Mouse (Mus musculus) liver, embryonic 11.5 days (tissue): Measurements from ENCODE around the gene A530016L24Rik. TPM values are rescaled to one million over a fixed set of nuclear protein-coding genes. Genes with fewer than 3 reads are reported as not detected.

ENCODE experiments used
- ATAC-seq: fragments of 200-750 bp; cut with Nextera tagmentation; replicated peaks from 2 replicates; pipeline ENCODE4 v1.8.0; 2017; ENCODE audit warnings: moderate number of reproducible peaks, mild to moderate bottlenecking, moderate TSS enrichment, moderate library complexity; ENCODE audit not compliant: low FRiP score
- DNase-seq: peaks from one replicate; pipeline ENCODE4 v3.0.0-alpha.2; 2017; ENCODE audit warnings: low spot score
- H3K27ac ChIP-seq: fragments of 300-500 bp; sonication (generic); 2 replicates; pipeline ENCODE4 v1.5.1; 2014; ENCODE audit warnings: mild to moderate bottlenecking, low read depth, low read length, control low read depth
- H3K27me3 ChIP-seq: fragments of 300-500 bp; sonication (generic); replicated peaks from 2 replicates; pipeline ENCODE4 v1.6.1; 2014; ENCODE audit warnings: low read length, mixed read lengths; ENCODE audit not compliant: control insufficient read depth, insufficient read depth
- H3K36me3 ChIP-seq: fragments of 300-500 bp; sonication (generic); 2 replicates; pipeline ENCODE4 v1.6.1; 2014; ENCODE audit warnings: mild to moderate bottlenecking, low read length, moderate library complexity, mixed read lengths; ENCODE audit not compliant: control insufficient read depth, insufficient read depth
- H3K4me1 ChIP-seq: fragments of 300-500 bp; sonication (generic); replicated peaks from 2 replicates; pipeline ENCODE4 v1.6.1; 2014; ENCODE audit warnings: low read length, mixed read lengths; ENCODE audit not compliant: control insufficient read depth, insufficient read depth
- H3K4me2 ChIP-seq: fragments of 300-500 bp; sonication (generic); 2 replicates; pipeline ENCODE4 v1.6.1; 2014; ENCODE audit warnings: mild to moderate bottlenecking, control low read depth, moderate library complexity
- H3K4me3 ChIP-seq: fragments of 300-500 bp; sonication (generic); 2 replicates; pipeline ENCODE4 v1.5.1; 2014; ENCODE audit warnings: low read depth, low read length, control low read depth
- H3K9ac ChIP-seq: fragments of 300-500 bp; sonication (generic); 2 replicates; pipeline ENCODE4 v1.6.1; 2014; ENCODE audit warnings: low read depth, low read length, control low read depth
- H3K9me3 ChIP-seq: fragments of 300-500 bp; sonication (generic); 2 replicates; pipeline ENCODE4 v1.6.1; 2016; ENCODE audit warnings: low read length, inconsistent platforms, mixed read lengths; ENCODE audit not compliant: control insufficient read depth
- WGBS: fragments of 180-500 bp; shearing (Covaris S2); extraction: QIAGEN DNeasy Blood & Tissue Kit; methylation state at CpG from one replicate; pipeline ENCODE4 v1.1.7; 2014; 5-methylcytosine and 5-hydroxymethylcytosine counted together
- polyA plus RNA-seq: library from polyadenylated mRNA; unstranded; fragments of >200 nt; fragmentation: Nextera tagmentation; extraction: Ambion mirVana; gene quantifications from 2 replicates; pipeline ENCODE4 v1.2.1, GENCODE M21; 2014

The A530016L24Rik gene
- polyA plus RNA-seq, 1 experiment from 2014 or later = 0.11 TPM

GRCm38 (mm10) chr12:112489535-112489934 is 287 bp downstream of the A530016L24Rik start:
- H3K9me3 ChIP-seq = no peaks in the 10 kb centered on the region
- H3K27me3 ChIP-seq = no peaks in the 10 kb centered on the region
- H3K27ac ChIP-seq = no peak overlapping the region
- no peak overlapping the region for H3K4me2 ChIP-seq
- 89% methylated on average over 9 of the region's 9 CpGs for WGBS
- ATAC-seq (no peak), DNase-seq (no peak)
- peaks cover 4% of the 10 kb centered on the region; the same call in 1 of the 2 replicates for H3K4me1 ChIP-seq
- H3K9ac ChIP-seq = no peak overlapping the region
- H3K36me3 ChIP-seq = no peaks in the 10 kb centered on the region
- no peak overlapping the region for H3K4me3 ChIP-seq

- no peaks in the 10 kb centered on the region for H3K36me3 ChIP-seq
- no peak overlapping the region for H3K27ac ChIP-seq
- DNase-seq = no peak
- H3K27me3 ChIP-seq = no peaks in the 10 kb centered on the region
- H3K9me3 ChIP-seq = no peaks in the 10 kb centered on the region
- H3K4me3 ChIP-seq = no peak overlapping the region
- WGBS = 35% methylated on average over 3 of the region's 3 CpGs
- no peak overlapping the region for H3K9ac ChIP-seq
- H3K4me2 ChIP-seq = no peak overlapping the region
- no peak for ATAC-seq
- peaks cover 4% of the 10 kb centered on the region; the same call in 1 of the 2 replicates for H3K4me1 ChIP-seq
These were observed 1.2 kb downstream of the A530016L24Rik start for GRCm38 (mm10) chr12:112490444-112490939.

- WGBS = 81% methylated on average over 5 of the region's 5 CpGs
- Histone ChIP-seq H3K27me3 (0 out of 2 replicates have a peak, but pooled peaks cover 3% of the 10 kb centered on the region), H3K27ac (no peak overlapping the region), H3K4me2 (no peak overlapping the region), H3K9me3 (no peaks in the 10 kb centered on the region), H3K4me1 (no peaks in the 10 kb centered on the region), H3K9ac (no peak overlapping the region), H3K36me3 (no peaks in the 10 kb centered on the region), H3K4me3 (no peak overlapping the region)
- ATAC-seq = no peak
- no peak for DNase-seq
These were observed 6.9 kb downstream of the A530016L24Rik start for GRCm38 (mm10) chr12:112496136-112496535.

GRCm38 (mm10) chr12:112497731-112498130 is 8.5 kb downstream of the A530016L24Rik start:
- Histone ChIP-seq H3K9ac (no peak overlapping the region), H3K36me3 (no peaks in the 10 kb centered on the region), H3K4me1 (peaks cover 9% of the 10 kb centered on the region), H3K9me3 (no peaks in the 10 kb centered on the region), H3K4me3 (no peak overlapping the region), H3K27ac (no peak overlapping the region), H3K27me3 (0 out of 2 replicates have a peak, but pooled peaks cover 3% of the 10 kb centered on the region), H3K4me2 (no peak overlapping the region)
- no peak for DNase-seq
- WGBS = 75% methylated on average over 8 of the region's 8 CpGs
- ATAC-seq = no peak

- Histone ChIP-seq H3K4me2 (no peak overlapping the region), H3K4me1 (peaks cover 18% of the 10 kb centered on the region), H3K27ac (no peak overlapping the region), H3K4me3 (no peak overlapping the region), H3K36me3 (no peaks in the 10 kb centered on the region), H3K9me3 (no peaks in the 10 kb centered on the region), H3K27me3 (0 out of 2 replicates have a peak, but pooled peaks cover 3% of the 10 kb centered on the region), H3K9ac (no peak overlapping the region)
- WGBS = 38% methylated on average over 11 of the region's 11 CpGs
- no peak for DNase-seq
- peak; percentile 24; the same call in 1 of the 2 replicates for ATAC-seq
These were observed 9.4 kb downstream of the A530016L24Rik start for GRCm38 (mm10) chr12:112498683-112499082.

- H3K9ac ChIP-seq = no peak overlapping the region
- WGBS = 12% methylated on average over 19 of the region's 19 CpGs
- H3K27ac ChIP-seq = no peak overlapping the region
- ATAC-seq (peak; percentile 49), DNase-seq (no peak)
- H3K27me3 ChIP-seq = no peaks in the 10 kb centered on the region
- H3K4me2 ChIP-seq = peak overlapping the region; percentile 47
- H3K4me3 ChIP-seq = no peak overlapping the region
- no peaks in the 10 kb centered on the region for H3K36me3 ChIP-seq
- no peaks in the 10 kb centered on the region for H3K9me3 ChIP-seq
- peaks cover 18% of the 10 kb centered on the region for H3K4me1 ChIP-seq
These were observed 13.9 kb downstream of the A530016L24Rik start for GRCm38 (mm10) chr12:112503003-112503771.

- Histone ChIP-seq H3K4me1 (peaks cover 22% of the 10 kb centered on the region), H3K9me3 (no peaks in the 10 kb centered on the region)
These were observed 17.0 kb downstream of the A530016L24Rik start for GRCm38 (mm10) chr12:112506267-112506666.

GRCm38 (mm10) chr12:112507264-112507663 is 18.0 kb downstream of the A530016L24Rik start:
- no peaks in the 10 kb centered on the region for H3K36me3 ChIP-seq
- 41% methylated on average over 4 of the region's 4 CpGs for WGBS
- no peak overlapping the region for H3K4me3 ChIP-seq
- peaks cover 30% of the 10 kb centered on the region for H3K27me3 ChIP-seq
- no peak overlapping the region for H3K4me2 ChIP-seq
- peaks cover 16% of the 10 kb centered on the region for H3K4me1 ChIP-seq
- DNase-seq (no peak), ATAC-seq (no peak)
- H3K9ac ChIP-seq = no peak overlapping the region
- H3K27ac ChIP-seq = no peak overlapping the region
- H3K9me3 ChIP-seq = no peaks in the 10 kb centered on the region

More at GRCm38 (mm10) chr12:112506267-112506666, 17.0 kb downstream of the A530016L24Rik start:
- Histone ChIP-seq H3K27me3 (peaks cover 22% of the 10 kb centered on the region), H3K9ac (no peak overlapping the region), H3K36me3 (no peaks in the 10 kb centered on the region), H3K4me2 (no peak overlapping the region), H3K27ac (no peak overlapping the region), H3K4me3 (no peak overlapping the region)
- DNase-seq (no peak), ATAC-seq (no peak)
- WGBS = 64% methylated on average over 6 of the region's 6 CpGs

GRCm38 (mm10) chr12:112507984-112508383 is 18.7 kb downstream of the A530016L24Rik start:
- no peak overlapping the region for H3K4me3 ChIP-seq
- no peak overlapping the region for H3K4me2 ChIP-seq
- peaks cover 10% of the 10 kb centered on the region for H3K4me1 ChIP-seq
- 73% methylated on average over 3 of the region's 3 CpGs for WGBS
- no peaks in the 10 kb centered on the region for H3K36me3 ChIP-seq
- no peak overlapping the region for H3K27ac ChIP-seq
- H3K9me3 ChIP-seq = no peaks in the 10 kb centered on the region
- H3K27me3 ChIP-seq = peaks cover 37% of the 10 kb centered on the region
- H3K9ac ChIP-seq = no peak overlapping the region
- ATAC-seq (no peak), DNase-seq (no peak)
